Mouse (Mus musculus): ENCODE results near the gene Mtfr1l.
"Not testable (repeated sequence)": the region's sequence is repeated elsewhere in the genome, so short reads cannot be mapped to it uniquely, and the experiment has no call there.

The Mtfr1l gene

DNA sequence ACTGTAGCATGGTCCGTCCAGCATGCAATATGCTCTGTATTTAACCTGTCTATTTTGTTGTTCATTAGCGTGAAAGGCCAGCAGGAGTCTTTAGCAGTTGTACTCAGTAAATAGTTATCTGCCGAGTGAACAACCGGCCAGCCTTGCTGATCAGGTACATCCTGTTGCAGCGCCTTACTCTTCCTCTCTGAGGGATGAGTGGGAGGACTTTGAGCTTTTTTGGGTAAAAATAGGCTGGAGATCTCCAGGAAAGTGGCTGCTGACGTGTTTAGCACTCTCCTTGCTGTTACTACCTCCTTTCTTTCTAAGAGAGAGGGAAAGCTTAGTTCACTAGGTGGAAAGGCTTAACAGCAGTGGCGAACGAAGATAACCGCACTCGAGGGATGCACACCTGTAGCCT, 17.5 kb downstream of the Mtfr1l start:
- CTCF ChIA-PET = no interaction called here

GRCm38 (mm10) chr4:134516981-134517380, 18.2 kb downstream of the Mtfr1l start:
- CTCF ChIA-PET = no interaction called here

DNA sequence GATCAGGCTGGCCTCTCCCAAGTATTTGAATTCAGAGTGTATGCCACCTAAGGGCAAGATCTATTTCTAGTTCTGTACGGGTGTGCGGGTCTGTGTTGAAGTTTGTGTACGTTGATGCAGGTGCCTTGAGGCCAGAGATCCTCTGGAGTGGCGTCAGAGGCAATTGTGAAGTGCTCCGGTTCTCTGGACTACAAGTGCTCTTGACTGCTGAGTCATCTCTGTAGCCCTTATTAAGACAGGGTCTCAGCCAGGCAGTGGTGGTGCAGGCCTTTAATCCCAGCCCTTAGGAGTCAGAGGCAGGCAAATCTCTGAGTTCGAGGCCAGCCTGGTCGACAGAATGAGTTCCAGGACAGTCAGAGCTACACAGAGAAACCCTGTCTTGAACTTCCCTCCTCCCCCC, 19.6 kb downstream of the Mtfr1l start:
- CTCF ChIA-PET = interaction anchor here (0.7 to 0.9 kb wide), 2 partner anchors 23 to 1440 kb away, joined by 3 read pairs; no protein-coding TSS in a partner anchor

GRCm38 (mm10) chr4:134514309-134514930, 20.8 kb downstream of the Mtfr1l start:
- CTCF ChIA-PET = no interaction called here

DNA sequence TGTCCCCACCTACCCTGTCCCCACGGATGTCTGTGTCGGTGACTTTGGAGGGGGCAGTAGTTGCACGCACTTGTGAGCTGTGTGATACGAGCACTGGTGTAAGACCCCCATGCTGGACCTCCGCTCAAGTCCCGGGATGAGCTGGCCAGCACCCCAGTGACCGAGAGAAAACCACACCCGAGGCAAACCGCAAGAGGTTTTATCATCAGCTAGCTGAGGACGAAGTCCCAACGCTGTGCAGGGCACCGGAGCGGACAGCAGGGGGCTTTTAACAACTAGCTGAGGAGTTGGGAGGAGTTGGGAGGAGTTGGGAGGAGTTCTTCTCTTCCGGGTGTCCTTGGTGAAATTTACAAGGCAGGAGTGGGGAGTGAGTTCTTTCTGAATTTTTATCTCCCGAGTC, 22.4 kb downstream of the Mtfr1l start:
- CTCF ChIA-PET = no interaction called here

DNA sequence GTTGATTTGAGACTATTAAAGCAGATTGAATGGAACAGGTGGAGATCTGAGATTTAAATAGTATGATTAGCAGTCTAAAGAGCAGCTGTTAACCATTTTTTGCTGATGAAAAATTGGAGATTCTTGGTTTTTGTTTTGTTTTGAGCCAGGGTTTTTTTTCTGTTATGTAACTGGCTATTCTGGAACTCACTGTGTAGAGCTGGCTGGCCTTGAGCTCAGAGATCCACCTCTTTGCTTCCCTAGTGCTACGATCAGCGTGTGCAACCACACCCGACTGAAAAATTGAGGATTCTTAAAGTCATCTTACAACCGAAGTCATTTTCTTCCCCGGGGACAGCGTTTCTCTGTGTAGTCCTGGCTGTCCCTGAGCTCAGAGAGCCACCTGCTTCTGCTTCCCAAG, 23.5 kb downstream of the Mtfr1l start:
- CTCF ChIA-PET = no interaction called here

GRCm38 (mm10) chr4:134510845-134511411, 24.3 kb downstream of the Mtfr1l start, which contains the start of gene Aunip:
Aunip (plus strand) TSS chr4:134510999.
- CTCF ChIA-PET = no interaction called here

DNA sequence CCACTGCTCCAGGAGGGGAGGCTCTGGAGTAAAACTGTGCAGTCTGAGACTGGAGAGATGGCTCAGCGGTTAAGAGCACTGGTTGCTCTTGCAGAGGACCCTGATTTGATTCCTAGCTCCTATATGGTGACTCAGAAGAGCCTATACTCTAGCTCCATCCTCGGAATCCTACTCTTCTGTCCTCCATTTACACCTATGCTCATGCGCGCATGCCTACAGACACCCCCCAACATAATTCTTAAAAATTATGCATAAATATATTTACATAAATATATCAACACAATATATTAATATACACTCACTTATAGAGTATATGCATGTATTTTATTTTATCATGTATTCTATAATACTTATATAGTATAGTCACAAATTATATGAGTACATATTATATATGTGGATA, 24.8 kb downstream of the Mtfr1l start:
- CTCF ChIA-PET = no interaction called here

DNA sequence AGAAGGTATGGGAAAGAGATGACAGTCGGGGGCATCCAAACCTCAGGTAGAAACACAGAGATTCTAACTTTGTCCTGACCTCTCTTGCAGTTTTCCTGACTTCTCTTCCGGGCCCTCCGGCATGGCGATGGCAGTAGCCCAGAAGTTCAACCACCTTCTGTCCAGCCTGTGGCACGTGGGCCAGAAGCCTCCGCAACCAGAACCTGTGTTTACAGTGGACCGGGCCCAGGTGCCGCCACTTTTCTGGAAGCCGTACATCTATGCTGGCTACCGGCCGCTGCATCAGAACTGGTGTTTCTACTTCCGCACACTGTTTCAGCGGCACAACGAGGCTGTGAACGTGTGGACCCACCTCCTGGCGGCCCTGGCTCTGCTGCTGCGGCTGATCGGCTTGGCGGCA, 28.5 kb downstream of the Mtfr1l start:
- CTCF ChIA-PET = no interaction called here

DNA sequence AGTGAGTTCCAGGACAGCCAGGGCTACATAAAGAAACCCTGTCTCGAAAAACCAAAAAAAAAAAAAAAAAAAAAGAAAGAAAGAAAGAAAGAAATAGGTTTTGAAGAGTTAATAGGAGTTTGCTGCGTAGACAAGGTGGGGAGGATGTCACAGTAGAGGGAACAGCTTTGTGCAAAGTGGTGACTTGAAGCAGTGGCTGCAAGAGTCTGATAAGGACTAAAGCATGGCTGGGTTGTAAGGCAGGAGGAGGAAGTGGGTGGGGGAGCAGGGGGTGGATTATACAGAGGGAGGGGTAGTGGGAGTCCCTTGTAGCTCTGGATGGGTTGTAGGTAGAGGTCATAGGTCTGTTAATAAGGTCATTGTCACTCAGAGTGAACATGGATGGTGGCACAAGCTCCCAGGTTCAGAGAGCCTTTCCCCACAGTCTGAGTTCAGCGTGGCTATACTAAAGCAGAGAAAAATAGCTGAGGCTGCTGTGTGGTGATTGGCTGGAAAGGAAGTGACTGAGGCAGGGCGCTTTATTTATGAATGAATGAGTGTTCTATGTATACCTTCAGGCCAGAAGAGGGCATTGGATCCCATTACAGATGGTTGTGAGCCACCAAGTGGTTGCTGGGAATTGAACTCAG, 29.1 kb downstream of the Mtfr1l start:
- CTCF ChIA-PET = interaction anchor here (0.7 kb wide), 1 partner anchor 741 kb away, joined by 14 read pairs; no protein-coding TSS in a partner anchor

DNA sequence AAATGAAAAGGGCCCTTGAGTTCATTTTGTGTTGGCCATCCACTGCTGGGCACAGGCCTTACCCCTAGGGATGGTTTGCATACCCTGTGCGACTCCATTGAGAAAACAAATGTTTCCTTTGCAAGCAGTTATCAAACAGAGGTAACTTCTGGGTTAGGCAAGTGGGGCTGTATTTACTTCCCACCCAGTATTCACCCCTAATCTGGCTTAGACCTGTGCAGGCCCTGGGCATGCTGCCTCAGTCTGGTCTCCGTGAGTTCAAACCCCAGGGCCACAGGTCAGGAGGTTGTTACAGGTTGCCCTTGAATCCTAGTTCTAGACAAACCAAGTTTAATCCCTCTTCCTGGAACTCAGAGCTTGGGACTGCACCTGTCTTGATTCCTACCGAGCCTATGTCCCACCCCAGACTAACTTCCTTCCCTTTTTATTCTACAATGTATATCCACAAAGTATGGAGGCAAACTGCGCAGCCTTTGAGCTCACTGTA, 29.8 kb downstream of the Mtfr1l start:
- CTCF ChIA-PET = interaction anchor here (0.7 kb wide), 1 partner anchor 742 kb away, joined by 14 read pairs; no protein-coding TSS in a partner anchor

DNA sequence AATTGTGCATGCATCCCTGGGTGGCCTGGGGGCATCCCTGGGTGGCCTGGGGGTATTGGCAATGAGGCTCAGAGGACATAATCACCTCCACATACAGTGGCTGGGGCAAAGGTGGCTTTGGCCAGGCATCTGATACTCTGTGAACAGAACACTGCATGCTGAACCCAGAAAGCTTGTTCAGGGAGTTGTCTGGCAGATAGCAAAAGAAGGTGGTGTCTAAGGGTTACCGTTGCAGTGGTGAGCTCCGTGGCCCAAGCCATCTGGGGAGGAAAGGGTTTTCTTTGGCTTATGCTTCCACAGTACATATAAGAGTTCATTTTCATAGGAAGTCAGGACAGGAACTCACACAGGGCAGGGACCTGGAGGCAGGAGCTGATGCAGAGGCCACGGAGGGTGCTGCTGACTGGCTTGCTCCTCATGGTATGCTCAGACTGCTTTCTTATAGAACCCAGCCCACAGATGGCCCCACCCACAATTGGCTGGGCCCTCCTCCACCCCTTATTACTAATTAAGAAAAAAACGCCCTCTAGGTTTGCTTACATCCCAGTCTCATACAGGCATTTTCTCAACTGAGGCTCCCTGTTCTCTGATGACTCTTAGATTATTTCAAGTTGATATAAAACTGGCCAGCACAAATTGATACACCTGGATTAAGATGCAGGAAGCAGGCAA, 31.4 kb downstream of the Mtfr1l start:
- CTCF ChIA-PET = no interaction called here

GRCm38 (mm10) chr4:134501095-134501494, 34.1 kb downstream of the Mtfr1l start:
- CTCF ChIA-PET = no interaction called here

DNA sequence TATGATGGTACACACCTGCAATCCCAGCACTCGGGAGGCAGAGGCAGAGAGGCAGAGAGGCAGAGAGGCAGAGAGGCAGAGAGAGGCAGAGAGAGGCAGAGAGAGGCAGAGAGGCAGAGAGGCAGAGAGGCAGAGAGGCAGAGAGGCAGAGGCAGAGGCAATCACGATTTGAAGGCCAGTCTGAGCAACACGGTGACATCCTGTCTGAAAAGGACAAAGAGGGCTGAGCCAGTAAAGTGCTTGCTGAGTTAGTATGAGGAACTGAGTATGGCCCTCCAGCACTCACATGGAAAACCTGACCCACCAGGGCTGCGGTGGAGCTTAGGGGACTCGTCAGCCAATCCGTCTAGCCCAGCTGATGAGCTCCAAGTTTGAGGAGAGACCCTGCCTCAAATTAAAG, 36.2 kb downstream of the Mtfr1l start:
- CTCF ChIA-PET = not testable (repeated sequence)

GRCm38 (mm10) chr4:134497986-134498731, 37.0 kb downstream of the Mtfr1l start:
- CTCF ChIA-PET = interaction anchor here (0.5 to 0.6 kb wide), 5 partner anchors 131 to 1075 kb away, joined by 3 to 8 read pairs (median 3); no protein-coding TSS in a partner anchor

DNA sequence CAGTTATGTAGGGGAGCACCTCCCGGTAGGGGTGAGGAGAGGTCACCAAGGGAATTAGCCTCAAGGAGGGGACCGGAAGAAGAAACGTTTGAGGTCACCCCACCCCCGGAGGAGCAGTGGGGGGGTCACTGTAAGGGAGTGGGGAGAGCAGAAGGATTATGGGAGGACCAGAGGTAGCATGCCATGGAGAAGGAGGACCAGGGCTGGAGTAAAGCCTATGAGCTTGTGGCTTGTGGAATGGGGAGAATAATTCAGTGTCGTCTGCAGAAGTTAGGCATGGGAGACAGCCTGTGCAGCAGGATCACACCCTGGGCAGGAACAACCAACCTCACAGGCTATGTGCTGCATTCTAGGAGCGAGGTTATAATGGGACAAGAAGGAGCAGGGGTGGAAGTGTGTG, 38.0 kb downstream of the Mtfr1l start:
- CTCF ChIA-PET = interaction anchor here (0.6 to 0.7 kb wide), 4 partner anchors 13 to 625 kb away, joined by 3 to 8 read pairs (median 4); no protein-coding TSS in a partner anchor

DNA sequence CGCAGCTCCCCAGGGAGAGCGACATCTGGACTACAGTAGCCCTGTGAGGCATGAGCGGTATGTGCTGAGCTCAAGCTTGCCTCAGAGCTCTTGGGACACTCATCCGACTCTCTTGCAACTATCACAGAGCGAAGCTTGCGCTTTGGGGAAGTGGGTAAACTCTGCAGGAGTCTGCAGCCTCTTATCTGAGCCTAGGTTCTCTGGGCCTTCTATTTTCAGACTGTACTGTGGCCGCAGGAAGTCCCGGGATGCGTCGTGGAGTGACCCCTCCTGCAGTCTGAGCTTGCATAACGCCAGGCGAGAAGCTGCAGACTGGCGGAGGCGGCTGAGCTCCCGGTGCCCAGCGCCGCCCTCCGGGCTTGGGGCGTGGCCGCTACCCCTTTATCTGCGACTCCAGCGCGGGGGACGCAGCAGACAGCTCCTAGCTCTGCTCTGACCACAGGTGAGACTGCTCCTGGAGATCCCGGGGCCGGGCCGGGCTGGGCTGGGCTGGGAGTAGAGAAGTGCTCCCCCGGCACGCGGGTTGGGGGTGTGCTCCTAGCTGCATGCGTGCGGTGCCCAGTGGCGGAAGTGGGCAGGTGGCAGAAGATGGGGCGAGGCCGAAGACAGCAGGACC, 38.5 kb downstream of the Mtfr1l start, which contains the start of gene Paqr7:
Paqr7 (plus strand) TSS at position 103 of the 616 bp plus-strand sequence.
- CTCF ChIA-PET = interaction anchor here (0.6 to 0.7 kb wide), 3 partner anchors 12 to 304 kb away, joined by 3 to 5 read pairs (median 4); no protein-coding TSS in a partner anchor

GRCm38 (mm10) chr4:134495546-134495923, 39.7 kb downstream of the Mtfr1l start:
- CTCF ChIA-PET = no interaction called here

- CTCF ChIA-PET = no interaction called here
These were observed 40.2 kb downstream of the Mtfr1l start for GRCm38 (mm10) chr4:134494780-134495545.

GRCm38 (mm10) chr4:134494161-134494560, 41.0 kb downstream of the Mtfr1l start:
- CTCF ChIA-PET = interaction anchor here (0.6 kb wide), 1 partner anchor 49 kb away, joined by 5 read pairs; no protein-coding TSS in a partner anchor
